Mouse (Mus musculus) small intestine, adult 2 months (tissue): Measurements from ENCODE around the gene Slc9a5.

Source experiments
- CTCF ChIP-seq: fragments of 200-500 bp; IDR thresholded peaks from 2 replicates; pipeline ENCODE4 v1.5.1; 2012; ENCODE audit warnings: low read depth, mild to moderate bottlenecking, control low read depth, inconsistent platforms, low read length, moderate library complexity, mixed read lengths; ENCODE audit not compliant: insufficient replicate concordance, insufficient read length; ENCODE audit errors: extremely low read depth
- POLR2A ChIP-seq: fragments of 200-500 bp; IDR thresholded peaks from 2 replicates; pipeline ENCODE4 v1.6.1; 2012; ENCODE audit warnings: low read depth, mild to moderate bottlenecking, control low read depth, inconsistent platforms, low read length, moderate library complexity

DNA sequence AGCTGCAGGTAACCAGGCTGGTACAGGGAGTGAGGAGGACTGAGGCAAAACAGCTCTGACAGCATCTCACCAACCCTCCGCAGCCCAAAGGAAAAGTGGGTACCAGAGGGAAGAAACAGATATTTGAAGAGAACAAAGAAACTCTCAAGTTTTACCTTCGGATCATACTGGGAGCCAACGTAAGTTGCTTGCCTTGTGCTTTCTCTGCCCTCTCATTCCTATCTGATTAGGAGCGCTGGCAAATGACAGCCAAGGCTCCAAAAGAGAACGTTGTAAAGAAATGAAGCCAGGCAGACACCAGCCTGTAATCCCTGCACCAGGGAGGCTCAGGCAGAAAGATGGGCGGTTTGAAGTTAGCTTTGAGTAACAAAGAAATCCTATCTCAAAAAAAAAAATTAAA lies 21.7 kb upstream of the Slc9a5 start:
- TF ChIP-seq POLR2A (no peak), CTCF (no peak)
